Mouse (Mus musculus): Measurements from ENCODE around the gene Zfp609. TPM values are rescaled to one million over a fixed set of nuclear protein-coding genes. Genes with fewer than 3 reads are reported as not detected.
A peak's percentile ranks its signal among the peaks of the same experiment; 100 is the strongest.

Zfp609 gene
- polyA plus RNA-seq, 1 experiment from 2014 or later: 1.4 TPM

- 79% methylated on average over 2 of the region's 2 CpGs for WGBS (ENCODE audit: insufficient replicate concordance)
- H3K4me2 ChIP-seq (ENCODE audit: low read depth, low read length): no peak overlapping the region
- no peaks in the 10 kb centered on the region for H3K9me3 ChIP-seq (replicated peaks; ENCODE audit: control insufficient read depth, low read length)
- peaks cover 14% of the 10 kb centered on the region for H3K4me1 ChIP-seq (ENCODE audit: control insufficient read depth, low read depth, low read length)
- no peak overlapping the region for H3K4me3 ChIP-seq (ENCODE audit: low read depth, low read length)
- H3K36me3 ChIP-seq (ENCODE audit: control insufficient read depth, insufficient read depth): no peaks in the 10 kb centered on the region
- no peak overlapping the region for H3K27ac ChIP-seq (ENCODE audit: low read length)
- ATAC-seq (ENCODE audit: low read depth): no peak
- no peak overlapping the region for H3K9ac ChIP-seq (ENCODE audit: low read depth, low read length)
- H3K27me3 ChIP-seq (ENCODE audit: control insufficient read depth, insufficient read depth, low read depth, low read length): no peaks in the 10 kb centered on the region
These were observed 5.9 kb upstream of the Zfp609 start for GRCm38 (mm10) chr9:65833230-65833629.

- ATAC-seq (ENCODE audit: low read depth): no peak
- Histone ChIP-seq H3K9ac (ENCODE audit: low read depth, low read length) (no peak overlapping the region), H3K4me2 (ENCODE audit: low read depth, low read length) (no peak overlapping the region), H3K4me3 (ENCODE audit: low read depth, low read length) (no peak overlapping the region), H3K36me3 (ENCODE audit: control insufficient read depth, insufficient read depth) (no peaks in the 10 kb centered on the region), H3K4me1 (ENCODE audit: control insufficient read depth, low read depth, low read length) (peaks cover 18% of the 10 kb centered on the region), H3K27ac (ENCODE audit: low read length) (no peak overlapping the region), H3K9me3 (replicated peaks; ENCODE audit: control insufficient read depth, low read length) (no peaks in the 10 kb centered on the region), H3K27me3 (ENCODE audit: control insufficient read depth, insufficient read depth, low read depth, low read length) (no peaks in the 10 kb centered on the region)
- WGBS (ENCODE audit: insufficient replicate concordance): 60% methylated on average over 2 of the region's 2 CpGs
These were observed 4.7 kb upstream of the Zfp609 start for GRCm38 (mm10) chr9:65832041-65832440.

GRCm38 (mm10) chr9:65831164-65831563 lies 3.8 kb upstream of the Zfp609 start:
- Histone ChIP-seq H3K4me3 (ENCODE audit: low read depth, low read length) (no peak overlapping the region), H3K4me1 (ENCODE audit: control insufficient read depth, low read depth, low read length) (peaks cover 24% of the 10 kb centered on the region), H3K9me3 (replicated peaks; ENCODE audit: control insufficient read depth, low read length) (no peaks in the 10 kb centered on the region), H3K27me3 (ENCODE audit: control insufficient read depth, insufficient read depth, low read depth, low read length) (no peaks in the 10 kb centered on the region), H3K36me3 (ENCODE audit: control insufficient read depth, insufficient read depth) (no peaks in the 10 kb centered on the region), H3K9ac (ENCODE audit: low read depth, low read length) (no peak overlapping the region), H3K27ac (ENCODE audit: low read length) (peak overlapping the region; percentile 34; the same call in 1 of the 2 replicates), H3K4me2 (ENCODE audit: low read depth, low read length) (no peak overlapping the region)
- 25% methylated on average over 4 of the region's 4 CpGs for WGBS (ENCODE audit: insufficient replicate concordance)
- ATAC-seq (ENCODE audit: low read depth): no peak

GRCm38 (mm10) chr9:65830255-65830654 lies 2.9 kb upstream of the Zfp609 start:
- H3K4me1 ChIP-seq (ENCODE audit: control insufficient read depth, low read depth, low read length): peaks cover 31% of the 10 kb centered on the region
- H3K36me3 ChIP-seq (ENCODE audit: control insufficient read depth, insufficient read depth): no peaks in the 10 kb centered on the region
- no peak overlapping the region for H3K27ac ChIP-seq (ENCODE audit: low read length)
- ATAC-seq (ENCODE audit: low read depth): no peak
- H3K9ac ChIP-seq (ENCODE audit: low read depth, low read length): no peak overlapping the region
- 66% methylated on average over 4 of the region's 4 CpGs for WGBS (ENCODE audit: insufficient replicate concordance)
- H3K9me3 ChIP-seq (replicated peaks; ENCODE audit: control insufficient read depth, low read length): no peaks in the 10 kb centered on the region
- H3K27me3 ChIP-seq (ENCODE audit: control insufficient read depth, insufficient read depth, low read depth, low read length): no peaks in the 10 kb centered on the region
- H3K4me3 ChIP-seq (ENCODE audit: low read depth, low read length): no peak overlapping the region
- H3K4me2 ChIP-seq (ENCODE audit: low read depth, low read length): no peak overlapping the region

- no peak overlapping the region for H3K4me3 ChIP-seq (ENCODE audit: low read depth, low read length)
- peaks cover 37% of the 10 kb centered on the region for H3K4me1 ChIP-seq (ENCODE audit: control insufficient read depth, low read depth, low read length)
- H3K36me3 ChIP-seq (ENCODE audit: control insufficient read depth, insufficient read depth): no peaks in the 10 kb centered on the region
- no peak overlapping the region for H3K4me2 ChIP-seq (ENCODE audit: low read depth, low read length)
- H3K27me3 ChIP-seq (ENCODE audit: control insufficient read depth, insufficient read depth, low read depth, low read length): no peaks in the 10 kb centered on the region
- 88% methylated on average over 1 of the region's 2 CpGs for WGBS (ENCODE audit: insufficient replicate concordance)
- H3K27ac ChIP-seq (ENCODE audit: low read length): no peak overlapping the region
- H3K9me3 ChIP-seq (replicated peaks; ENCODE audit: control insufficient read depth, low read length): no peaks in the 10 kb centered on the region
- ATAC-seq (ENCODE audit: low read depth): no peak
- no peak overlapping the region for H3K9ac ChIP-seq (ENCODE audit: low read depth, low read length)
These were observed 2.0 kb upstream of the Zfp609 start for GRCm38 (mm10) chr9:65829410-65829809.

GRCm38 (mm10) chr9:65828511-65828910 lies 1.1 kb upstream of the Zfp609 start:
- no peaks in the 10 kb centered on the region for H3K36me3 ChIP-seq (ENCODE audit: control insufficient read depth, insufficient read depth)
- H3K4me2 ChIP-seq (ENCODE audit: low read depth, low read length): peak overlapping the region; percentile 80
- no peaks in the 10 kb centered on the region for H3K27me3 ChIP-seq (ENCODE audit: control insufficient read depth, insufficient read depth, low read depth, low read length)
- H3K4me3 ChIP-seq (ENCODE audit: low read depth, low read length): peak overlapping the region; percentile 88
- H3K27ac ChIP-seq (ENCODE audit: low read length): no peak overlapping the region; the same call in 1 of the 2 replicates
- no peaks in the 10 kb centered on the region for H3K9me3 ChIP-seq (replicated peaks; ENCODE audit: control insufficient read depth, low read length)
- ATAC-seq (ENCODE audit: low read depth): no peak
- peaks cover 46% of the 10 kb centered on the region for H3K4me1 ChIP-seq (ENCODE audit: control insufficient read depth, low read depth, low read length)
- WGBS (ENCODE audit: insufficient replicate concordance): 23% methylated on average over 3 of the region's 3 CpGs
- peak overlapping the region; percentile 88; the same call in 1 of the 2 replicates for H3K9ac ChIP-seq (ENCODE audit: low read depth, low read length)

GRCm38 (mm10) chr9:65828016-65828403 lies 646 bp upstream of the Zfp609 start:
- peaks cover 48% of the 10 kb centered on the region for H3K4me1 ChIP-seq (ENCODE audit: control insufficient read depth, low read depth, low read length)
- no peaks in the 10 kb centered on the region for H3K27me3 ChIP-seq (ENCODE audit: control insufficient read depth, insufficient read depth, low read depth, low read length)
- WGBS (ENCODE audit: insufficient replicate concordance): 2% methylated on average over 13 of the region's 13 CpGs
- H3K9me3 ChIP-seq (replicated peaks; ENCODE audit: control insufficient read depth, low read length): no peaks in the 10 kb centered on the region
- peak overlapping the region; percentile 88 for H3K4me3 ChIP-seq (ENCODE audit: low read depth, low read length)
- H3K4me2 ChIP-seq (ENCODE audit: low read depth, low read length): peak overlapping the region; percentile 80
- no peaks in the 10 kb centered on the region for H3K36me3 ChIP-seq (ENCODE audit: control insufficient read depth, insufficient read depth)
- ATAC-seq (ENCODE audit: low read depth): no peak
- peak overlapping the region; percentile 88 for H3K9ac ChIP-seq (ENCODE audit: low read depth, low read length)
- peak overlapping the region; percentile 94 for H3K27ac ChIP-seq (ENCODE audit: low read length)

GRCm38 (mm10) chr9:65826588-65827343 lies 598 bp downstream of the Zfp609 start:
- Histone ChIP-seq H3K27me3 (ENCODE audit: control insufficient read depth, insufficient read depth, low read depth, low read length) (no peaks in the 10 kb centered on the region), H3K36me3 (ENCODE audit: control insufficient read depth, insufficient read depth) (no peaks in the 10 kb centered on the region), H3K9me3 (replicated peaks; ENCODE audit: control insufficient read depth, low read length) (no peaks in the 10 kb centered on the region), H3K4me1 (ENCODE audit: control insufficient read depth, low read depth, low read length) (peaks cover 51% of the 10 kb centered on the region), H3K9ac (ENCODE audit: low read depth, low read length) (peak overlapping the region; percentile 88), H3K27ac (ENCODE audit: low read length) (peak overlapping the region; percentile 94), H3K4me3 (ENCODE audit: low read depth, low read length) (peak overlapping the region; percentile 88), H3K4me2 (ENCODE audit: low read depth, low read length) (peak overlapping the region; percentile 80)
- peak; percentile 40 for ATAC-seq (ENCODE audit: low read depth)
- under 1% methylated on average over 26 of the region's 31 CpGs for WGBS (ENCODE audit: insufficient replicate concordance)

- WGBS (ENCODE audit: insufficient replicate concordance): 2% methylated on average over 4 of the region's 4 CpGs
- Histone ChIP-seq H3K9ac (ENCODE audit: low read depth, low read length) (peak overlapping the region; percentile 88), H3K36me3 (ENCODE audit: control insufficient read depth, insufficient read depth) (no peaks in the 10 kb centered on the region), H3K4me2 (ENCODE audit: low read depth, low read length) (peak overlapping the region; percentile 80), H3K27me3 (ENCODE audit: control insufficient read depth, insufficient read depth, low read depth, low read length) (no peaks in the 10 kb centered on the region), H3K9me3 (replicated peaks; ENCODE audit: control insufficient read depth, low read length) (no peaks in the 10 kb centered on the region), H3K27ac (ENCODE audit: low read length) (peak overlapping the region; percentile 94), H3K4me1 (ENCODE audit: control insufficient read depth, low read depth, low read length) (peaks cover 48% of the 10 kb centered on the region), H3K4me3 (ENCODE audit: low read depth, low read length) (peak overlapping the region; percentile 88)
- peak; percentile 35 for ATAC-seq (ENCODE audit: low read depth)
These were observed 1.2 kb downstream of the Zfp609 start for GRCm38 (mm10) chr9:65826226-65826587.

Measured in liver, embryonic 16.5 days (tissue).